Mouse (Mus musculus): ENCODE data around the gene Foxp4.

DNA sequence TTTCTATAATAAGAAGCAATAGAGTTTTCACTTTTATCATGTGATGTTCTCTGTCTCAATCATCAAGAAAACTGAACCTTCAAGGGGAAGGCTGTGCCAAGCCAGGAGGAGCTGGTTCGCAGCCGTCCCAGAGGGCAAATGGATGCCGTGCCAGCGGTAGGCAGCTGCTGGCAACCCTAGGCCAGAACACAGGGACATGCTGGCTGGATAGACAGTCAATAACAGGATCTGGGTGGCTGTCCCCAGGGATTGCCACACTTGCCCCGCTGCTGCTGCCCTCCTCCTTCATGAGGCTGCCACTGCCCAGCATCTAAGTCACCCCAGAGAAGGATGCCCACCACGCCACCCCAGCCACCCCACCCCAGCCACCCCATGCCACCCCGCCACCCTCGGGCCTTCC is 82.9 kb downstream of the Foxp4 start:
- TF ChIP-seq CTCF (IDR thresholded peaks at IDR 0.05; ENCODE audit: borderline replicate concordance, control insufficient read depth, extremely low read depth, insufficient read depth, low read length, poor library complexity) (no peak), POLR2A (IDR thresholded peaks at IDR 0.05; ENCODE audit: control insufficient read depth, extremely low read depth, insufficient read depth, low read length, poor library complexity) (no peak)
